Mouse (Mus musculus) A20 (cell line): ENCODE results near the gene Gm21885.

Source experiments
- DNase-seq: peaks from one replicate; pipeline ENCODE4 v3.0.0-alpha.2; 2011; ENCODE audit warnings: low read depth, low spot score

The Gm21885 gene

GRCm38 (mm10) chr11:94318056-94318455 lies 36.4 kb downstream of the Gm21885 start:
- DNase-seq = no peak

GRCm38 (mm10) chr11:94320969-94321930 lies 39.6 kb downstream of the Gm21885 start:
- peak; percentile 56 for DNase-seq

GRCm38 (mm10) chr11:94321931-94322400 lies 40.3 kb downstream of the Gm21885 start, which contains the start of gene Luc7l3:
Gene Luc7l3, minus strand, starts transcription at chr11:94321988.
- peak; percentile 94 for DNase-seq

- peak; percentile 23 for DNase-seq
Observed at GRCm38 (mm10) chr11:94322636-94323035, 41.0 kb downstream of the Gm21885 start.

- no peak for DNase-seq
Observed at GRCm38 (mm10) chr11:94323271-94323925, 41.7 kb downstream of the Gm21885 start.

GRCm38 (mm10) chr11:94324618-94325017 lies 42.9 kb downstream of the Gm21885 start:
- DNase-seq = no peak

GRCm38 (mm10) chr11:94326961-94327411 lies 45.3 kb downstream of the Gm21885 start:
- DNase-seq = peak; percentile 41

- peak; percentile 95 for DNase-seq
Observed at GRCm38 (mm10) chr11:94327693-94328643, 46.3 kb downstream of the Gm21885 start, which contains the start of gene Ankrd40. Gene Ankrd40, plus strand, starts transcription at chr11:94328001.

GRCm38 (mm10) chr11:94328644-94329025 lies 47.0 kb downstream of the Gm21885 start:
- peak; percentile 65 for DNase-seq

GRCm38 (mm10) chr11:94329270-94329891 lies 47.7 kb downstream of the Gm21885 start:
- peak; percentile 71 for DNase-seq

GRCm38 (mm10) chr11:94330211-94330610 lies 48.5 kb downstream of the Gm21885 start:
- no peak for DNase-seq

GRCm38 (mm10) chr11:94332726-94333125 lies 51.1 kb downstream of the Gm21885 start:
- DNase-seq = no peak

GRCm38 (mm10) chr11:94334386-94334968 lies 52.8 kb downstream of the Gm21885 start:
- DNase-seq = no peak
